Mouse (Mus musculus) CH12.LX (cell line): ENCODE data around the gene Slc35e1. TPM values are rescaled to one million over a fixed set of nuclear protein-coding genes. Genes with fewer than 3 reads are reported as not detected.

Experiments
- DNase-seq: peaks from one replicate; pipeline ENCODE4 v3.0.0-alpha.2; 2013; ENCODE audit errors: extremely low read depth
- H3K27ac ChIP-seq: 2 replicates; pipeline ENCODE4 v1.5.1; 2012; ENCODE audit warnings: low read depth, mild to moderate bottlenecking, control low read depth, moderate library complexity; ENCODE audit not compliant: insufficient read depth
- H3K27me3 ChIP-seq: replicated peaks from 2 replicates; pipeline ENCODE3; 2012; ENCODE audit warnings: inconsistent platforms
- H3K36me3 ChIP-seq, 2 experiments: replicated peaks in 1 of 2; 2 replicates each; pipeline versions ENCODE3 to v1.6.1; 2012; ENCODE audit warnings: inconsistent platforms in 1 of 2, low read length in 1 of 2, mild to moderate bottlenecking in 1 of 2, mixed read lengths in 1 of 2, moderate library complexity in 1 of 2; ENCODE audit not compliant: control insufficient read depth in 1 of 2, insufficient read depth in 1 of 2
- H3K4me1 ChIP-seq, 2 experiments: 2 replicates each; pipeline ENCODE4 v1.6.1; 2012; ENCODE audit warnings: inconsistent platforms in 1 of 2, moderate library complexity in 1 of 2; ENCODE audit not compliant: insufficient read depth in 2 of 2, control insufficient read depth in 1 of 2
- H3K4me2 ChIP-seq: 2 replicates; pipeline ENCODE4 v1.6.1; 2012; ENCODE audit warnings: low read depth, mild to moderate bottlenecking, control low read depth; ENCODE audit not compliant: poor library complexity, insufficient read depth, severe bottlenecking
- H3K4me3 ChIP-seq, 3 experiments: fragments of 150-350 bp in 1 of 3; sonication (generic) in 1 of 3; replicated peaks in 1 of 3; 2 replicates each; pipeline versions ENCODE3 to v1.5.1; 2011 to 2012; ENCODE audit warnings: low read depth in 2 of 3, low read length in 2 of 3, mild to moderate bottlenecking in 2 of 3, moderate library complexity in 2 of 3, control low read depth in 1 of 3, improper control_type of control experiment in 1 of 3, inconsistent platforms in 1 of 3, mixed read lengths in 1 of 3; ENCODE audit not compliant: poor library complexity in 1 of 3
- H3K79me2 ChIP-seq: replicated peaks from 2 replicates; pipeline ENCODE4 v1.6.1; 2012; ENCODE audit warnings: mild to moderate bottlenecking, moderate library complexity; ENCODE audit not compliant: control insufficient read depth, poor library complexity, insufficient read depth, severe bottlenecking; ENCODE audit errors: extremely low read depth
- H3K9ac ChIP-seq: 2 replicates; pipeline ENCODE4 v1.6.1; 2012; ENCODE audit warnings: low read depth, mild to moderate bottlenecking, control low read depth, moderate library complexity; ENCODE audit not compliant: insufficient read depth
- H3K9me3 ChIP-seq: replicated peaks from 2 replicates; pipeline ENCODE3; 2012; ENCODE audit warnings: low read length, inconsistent platforms, mixed read lengths
- BHLHE40 ChIP-seq: IDR thresholded peaks from 2 replicates; pipeline ENCODE4 v1.6.1; 2011; ENCODE audit warnings: mild to moderate bottlenecking, low read depth, low read length, improper control_type of control experiment
- CHD1 ChIP-seq: IDR thresholded peaks from 2 replicates; pipeline ENCODE4 v1.6.1; 2012; ENCODE audit warnings: low read depth, low read length, improper control_type of control experiment, inconsistent platforms
- CHD2 ChIP-seq: IDR thresholded peaks from 2 replicates; pipeline ENCODE4 v1.6.1; 2011; ENCODE audit warnings: low read length, improper control_type of control experiment
- E2F4 ChIP-seq: IDR thresholded peaks from 2 replicates; pipeline ENCODE4 v1.6.1; 2011; ENCODE audit warnings: low read depth, low read length, improper control_type of control experiment; ENCODE audit not compliant: insufficient replicate concordance
- ELF1 ChIP-seq: IDR thresholded peaks from 2 replicates; pipeline ENCODE4 v1.6.1; 2014; ENCODE audit warnings: low read depth, mild to moderate bottlenecking, inconsistent platforms, low read length, improper control_type of control experiment
- JUN ChIP-seq: IDR thresholded peaks from 2 replicates; pipeline ENCODE4 v1.6.1; 2011; ENCODE audit warnings: low read depth, mild to moderate bottlenecking, low read length, improper control_type of control experiment, moderate library complexity; ENCODE audit not compliant: insufficient read depth
- KAT2A ChIP-seq: IDR thresholded peaks from 2 replicates; pipeline ENCODE4 v1.6.1; 2012; ENCODE audit warnings: low read length, improper control_type of control experiment, inconsistent platforms; ENCODE audit not compliant: insufficient replicate concordance
- MAFK ChIP-seq: IDR thresholded peaks from 2 replicates; pipeline ENCODE4 v1.6.1; 2011; ENCODE audit warnings: low read length, improper control_type of control experiment; ENCODE audit not compliant: insufficient replicate concordance
- MAZ ChIP-seq: IDR thresholded peaks from 2 replicates; pipeline ENCODE4 v1.6.1; 2012; ENCODE audit warnings: low read depth, mild to moderate bottlenecking, inconsistent platforms, low read length, improper control_type of control experiment, moderate library complexity
- MEF2A ChIP-seq: IDR thresholded peaks from 2 replicates; pipeline ENCODE4 v1.6.1; 2014; ENCODE audit warnings: low read depth, mild to moderate bottlenecking, inconsistent platforms, low read length, improper control_type of control experiment, borderline replicate concordance
- MXI1 ChIP-seq: IDR thresholded peaks from 2 replicates; pipeline ENCODE4 v1.6.1; 2011; ENCODE audit warnings: mild to moderate bottlenecking, low read depth, low read length, improper control_type of control experiment
- MYC ChIP-seq: IDR thresholded peaks from 2 replicates; pipeline ENCODE4 v1.6.1; 2011; ENCODE audit warnings: low read depth, mild to moderate bottlenecking, improper control_type of control experiment, low read length
- NELFE ChIP-seq: IDR thresholded peaks from 2 replicates; pipeline ENCODE4 v1.6.1; 2011; ENCODE audit warnings: low read depth, low read length, improper control_type of control experiment
- NRF1 ChIP-seq: IDR thresholded peaks from 2 replicates; pipeline ENCODE4 v1.6.1; 2014; ENCODE audit warnings: low read depth, mild to moderate bottlenecking, inconsistent platforms, low read length, improper control_type of control experiment, moderate library complexity
- POLR2A ChIP-seq: IDR thresholded peaks from 2 replicates; pipeline ENCODE4 v1.6.1; 2011; ENCODE audit warnings: low read depth, mild to moderate bottlenecking, improper control_type of control experiment, low read length
- POLR2AphosphoS2 ChIP-seq: IDR thresholded peaks from 2 replicates; pipeline ENCODE4 v1.6.1; 2011; ENCODE audit warnings: low read depth, low read length, improper control_type of control experiment
- RAD21 ChIP-seq: IDR thresholded peaks from 2 replicates; pipeline ENCODE4 v1.6.1; 2011; ENCODE audit warnings: low read depth, mild to moderate bottlenecking, low read length, improper control_type of control experiment, moderate library complexity
- RCOR1 ChIP-seq: conservative IDR thresholded peaks from 2 replicates; pipeline ENCODE4 v1.6.1; 2012; ENCODE audit warnings: low read depth, mild to moderate bottlenecking, inconsistent platforms, low read length, improper control_type of control experiment
- SMC3 ChIP-seq: IDR thresholded peaks from 2 replicates; pipeline ENCODE4 v1.6.1; 2011; ENCODE audit warnings: low read depth, low read length, improper control_type of control experiment
- TBP ChIP-seq: conservative IDR thresholded peaks from 2 replicates; pipeline ENCODE4 v1.6.1; 2011; ENCODE audit warnings: low read depth, low read length, improper control_type of control experiment
- UBTF ChIP-seq: IDR thresholded peaks from 2 replicates; pipeline ENCODE4 v1.6.1; 2012; ENCODE audit warnings: low read depth, mild to moderate bottlenecking, inconsistent platforms, low read length, improper control_type of control experiment, moderate library complexity
- dilution Hi-C: fragments of 300-500 bp; cut with MboI; formaldehyde crosslinking; loops from 2 replicates; pipeline ENCODE4 v1.14.3; 2020; ENCODE audit warnings: low sequenced_read_pairs; ENCODE audit not compliant: extremely low pct_unique_long_range_greater_than_20kb, extremely low pct_ligation_motif_present
- in situ Hi-C: fragments of 300-500 bp; cut with MboI; formaldehyde crosslinking; loops from 3 replicates; pipeline ENCODE4 v1.14.3; 2019; ENCODE audit warnings: low sequenced_read_pairs, low pct_ligation_motif_present, low pct_unique_long_range_greater_than_20kb, mixed read lengths
- polyA plus RNA-seq: library from polyadenylated mRNA; unstranded; fragments of >175 nt; gene quantifications from 2 replicates; pipeline ENCODE4 v1.2.1, GENCODE M21; 2012; ENCODE audit warnings: low read depth; ENCODE audit not compliant: insufficient read length
- total RNA-seq, 2 experiments: library from RNA; depleted of rRNA; stranded (reverse); fragments of 300-350 nt in 1 of 2; fragments of >200 nt in 1 of 2; gene quantifications; 2 replicates each; pipeline ENCODE4 v1.2.3; 2012 to 2014

The Slc35e1 gene
- total and polyA plus RNA-seq, 3 experiments = 19.8 to 28.7 (median 27.2) TPM

DNA sequence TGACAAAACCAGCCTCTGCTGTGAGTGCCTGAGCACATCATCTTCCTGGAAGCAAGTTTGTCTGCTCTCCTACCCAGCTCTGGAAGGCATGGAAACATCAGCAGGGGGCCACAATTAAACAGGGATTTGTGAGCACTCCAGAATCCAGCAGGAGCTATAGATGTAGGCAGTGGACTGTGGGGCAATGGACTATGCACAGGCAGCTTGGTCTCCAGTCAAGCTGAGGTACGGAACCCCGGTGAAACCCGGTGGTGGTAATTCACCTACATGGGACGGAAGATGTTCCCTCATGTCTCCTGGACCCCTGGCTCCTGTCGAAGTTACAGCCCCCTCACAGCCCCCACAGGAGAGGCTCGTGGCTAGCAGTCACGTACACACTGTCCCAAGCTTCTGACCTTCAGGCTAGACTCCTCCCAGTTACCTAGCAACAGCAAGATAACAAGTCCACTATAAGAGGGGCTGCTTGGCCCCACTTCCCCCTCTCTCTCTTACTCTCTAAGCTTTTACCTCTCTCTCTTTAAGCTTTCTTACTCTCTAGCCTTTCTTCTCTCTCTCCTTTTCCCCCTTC, 25.1 kb upstream of the Slc35e1 start:
- Histone ChIP-seq H3K9ac (no peak overlapping the region), H3K27ac (no peak overlapping the region), H3K4me2 (no peak overlapping the region), H3K4me1 (peaks cover 0 to 7% of the 10 kb centered on the region in 2 experiments; a peak in 2 of 4 replicates), H3K79me2 (peaks cover 19% of the 10 kb centered on the region), H3K36me3 (peaks cover 3 to 71% of the 10 kb centered on the region in 2 experiments), H3K27me3 (no peaks in the 10 kb centered on the region), H3K9me3 (no peaks in the 10 kb centered on the region)
- in situ Hi-C loops = no loop called here
- no peak for DNase-seq
- TF ChIP-seq POLR2A (no peak), POLR2AphosphoS2 (no peak), NRF1 (no peak), MAFK (no peak), BHLHE40 (no peak), MYC (no peak), CHD1 (no peak), CHD2 (no peak), TBP (no peak), UBTF (no peak)
- TF ChIP-seq, all 38 proteins: peak for 0
- dilution Hi-C loops = no loop called here
- H3K4me3 ChIP-seq = no peak overlapping the region

DNA sequence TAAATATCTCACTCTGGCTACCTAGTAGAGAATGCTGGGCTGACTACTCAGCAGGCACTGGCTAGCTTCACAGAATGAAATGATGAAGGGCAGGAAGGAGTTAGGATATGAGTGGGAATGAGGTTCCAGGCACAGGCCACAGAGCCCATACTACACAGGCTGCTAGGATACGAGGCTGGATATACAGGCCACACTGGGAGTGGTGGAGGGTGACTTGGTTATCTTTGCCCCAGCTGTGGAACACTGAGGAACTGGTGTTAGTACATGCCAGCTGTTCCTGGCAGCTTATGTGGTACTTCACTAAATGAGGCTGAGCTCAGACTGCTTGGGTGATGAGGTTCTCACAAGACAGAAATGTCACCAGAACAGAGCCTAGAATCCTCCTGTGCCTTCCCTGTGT, 20.7 kb upstream of the Slc35e1 start:
- Histone ChIP-seq H3K27me3 (no peaks in the 10 kb centered on the region), H3K4me1 (peaks cover 3 to 23% of the 10 kb centered on the region in 2 experiments; a peak in 3 of 4 replicates), H3K4me3 (no peak overlapping the region), H3K9me3 (no peaks in the 10 kb centered on the region), H3K4me2 (no peak overlapping the region), H3K36me3 (peaks cover 3 to 78% of the 10 kb centered on the region in 2 experiments), H3K27ac (no peak overlapping the region), H3K79me2 (peaks cover 23% of the 10 kb centered on the region), H3K9ac (no peak overlapping the region)
- dilution Hi-C loops = no loop called here
- no peak for DNase-seq
- in situ Hi-C loops = no loop called here
- no peak for TF ChIP-seq E2F4

GRCm38 (mm10) chr8:72512648-72513047, 20.2 kb upstream of the Slc35e1 start:
- no peak for DNase-seq
- no peak overlapping the region for H3K27ac ChIP-seq
- dilution Hi-C loops = no loop called here
- H3K4me1 ChIP-seq = peaks cover 3 to 23% of the 10 kb centered on the region in 2 experiments; a peak in 3 of 4 replicates
- in situ Hi-C loops = no loop called here
- H3K36me3 ChIP-seq = peaks cover 3 to 82% of the 10 kb centered on the region in 2 experiments
- H3K4me3 ChIP-seq = no peak overlapping the region
- peaks cover 23% of the 10 kb centered on the region for H3K79me2 ChIP-seq
- TF ChIP-seq NELFE (no peak), POLR2AphosphoS2 (no peak), MEF2A (no peak), JUN (no peak), KAT2A (no peak), NRF1 (no peak), SMC3 (no peak), RCOR1 (no peak), MXI1 (no peak), MAZ (no peak), RAD21 (no peak), ELF1 (no peak)
- H3K27me3 ChIP-seq = no peaks in the 10 kb centered on the region
- no peak overlapping the region for H3K4me2 ChIP-seq
- no peak overlapping the region for H3K9ac ChIP-seq
- no peaks in the 10 kb centered on the region for H3K9me3 ChIP-seq
